Mouse (Mus musculus) kidney, adult 18-20 months (tissue): ENCODE data around the gene Pprc1.

Experiments
- DNase-seq: peaks from one replicate; pipeline ENCODE4 v3.0.0; 2021

The Pprc1 gene

DNA sequence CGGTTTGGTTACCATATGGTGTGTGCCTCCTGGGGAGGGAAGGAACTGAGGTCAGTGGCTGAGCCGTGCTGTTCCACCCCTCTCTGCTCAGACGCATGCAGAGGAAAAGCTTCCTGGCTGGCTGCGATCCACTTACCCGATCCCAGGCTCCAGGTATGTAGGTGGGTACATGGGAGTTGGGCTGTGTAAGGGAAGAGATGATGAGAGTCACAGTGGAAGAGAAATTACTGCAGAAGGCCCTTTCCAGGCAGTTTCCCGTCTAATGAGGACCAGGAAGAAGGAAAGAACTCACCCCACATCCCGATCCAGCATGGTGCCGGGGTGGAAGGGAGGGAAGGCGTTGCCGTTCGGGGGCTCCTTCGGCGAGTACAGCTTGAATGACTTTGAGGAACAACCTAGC lies 8.7 kb upstream of the Pprc1 start:
- DNase-seq = no peak

GRCm38 (mm10) chr19:46036477-46037242 lies 8.0 kb upstream of the Pprc1 start:
- DNase-seq = no peak

- no peak for DNase-seq
Measured at GRCm38 (mm10) chr19:46037243-46037924, 7.3 kb upstream of the Pprc1 start.

DNA sequence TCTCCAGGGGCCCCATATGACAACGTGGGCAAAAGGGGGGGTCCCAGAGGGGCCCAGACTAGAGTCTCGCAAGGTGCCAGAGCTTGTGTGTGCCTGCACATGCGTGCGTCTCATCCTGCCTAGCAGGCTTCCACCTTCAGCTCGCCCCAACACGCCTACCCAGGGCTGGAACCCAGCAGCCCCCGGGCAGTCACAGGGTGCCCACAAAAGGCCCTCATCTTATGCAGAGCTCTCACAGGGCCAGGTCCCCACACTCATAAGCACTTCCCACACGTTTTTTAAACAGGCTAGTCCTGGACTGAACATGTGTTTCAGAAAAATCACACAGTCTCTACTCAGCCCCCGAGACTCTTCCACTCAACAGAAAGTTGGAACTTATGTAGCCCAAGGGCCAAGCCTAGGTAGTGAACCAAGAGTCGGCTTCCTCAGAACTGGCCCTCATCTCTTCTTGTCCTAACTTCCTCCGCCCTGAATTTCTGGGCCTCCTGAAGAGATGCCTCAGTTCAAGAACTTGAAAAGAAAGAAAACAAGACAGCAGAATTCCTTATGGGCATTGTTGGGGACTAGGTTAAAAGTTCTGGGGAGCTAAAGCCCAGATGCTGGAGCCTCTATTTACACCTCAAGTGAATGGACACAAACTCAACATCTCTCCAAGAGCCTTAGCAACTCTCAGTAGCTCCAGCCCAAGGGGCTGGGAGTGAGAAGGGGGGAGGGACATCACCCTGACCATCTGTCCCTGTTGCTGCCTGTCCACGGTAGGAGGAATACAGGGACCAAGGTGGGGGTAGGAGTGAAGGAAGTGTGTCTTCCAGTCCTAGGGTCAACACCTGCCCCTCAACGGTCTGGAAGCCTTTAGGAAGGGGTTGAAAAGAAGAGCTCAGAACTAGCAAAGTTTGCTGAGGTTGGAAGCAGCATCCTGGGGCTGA lies 6.5 kb upstream of the Pprc1 start:
- DNase-seq = no peak

GRCm38 (mm10) chr19:46038851-46039260 lies 5.8 kb upstream of the Pprc1 start:
- no peak for DNase-seq

GRCm38 (mm10) chr19:46039478-46039877 lies 5.2 kb upstream of the Pprc1 start:
- DNase-seq = peak; percentile 90

GRCm38 (mm10) chr19:46040149-46040902 lies 4.4 kb upstream of the Pprc1 start:
- DNase-seq = no peak

DNA sequence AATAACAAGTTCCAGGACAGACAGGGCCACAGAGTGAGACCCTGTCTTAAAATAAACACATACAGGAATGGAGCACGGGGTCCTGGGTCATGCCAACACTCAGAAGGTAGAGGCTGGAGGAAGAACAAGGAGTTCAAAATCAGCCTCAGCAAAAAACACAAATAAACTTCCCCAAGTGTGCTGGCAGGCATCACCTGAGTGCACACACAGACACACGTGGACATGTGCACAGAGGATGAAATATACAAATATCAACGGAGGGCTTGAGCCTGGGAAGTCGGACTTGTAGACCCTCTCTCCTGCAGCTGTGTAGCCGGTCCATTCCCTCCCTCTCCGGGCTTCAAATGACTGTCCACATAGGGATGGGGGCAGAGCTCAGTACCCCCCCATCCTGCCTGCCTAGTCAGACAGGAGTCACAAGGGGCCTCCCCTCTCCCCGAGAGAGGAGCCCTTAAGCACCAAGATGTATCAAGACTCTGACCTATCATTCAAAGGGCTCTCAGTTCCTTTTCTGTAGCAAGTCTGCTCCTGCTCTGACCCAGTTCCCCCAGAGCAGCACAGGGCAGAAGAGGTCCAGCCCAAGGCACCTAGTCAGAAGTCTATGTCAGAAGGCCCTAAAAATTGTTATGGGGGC lies 3.3 kb upstream of the Pprc1 start:
- DNase-seq = no peak

DNA sequence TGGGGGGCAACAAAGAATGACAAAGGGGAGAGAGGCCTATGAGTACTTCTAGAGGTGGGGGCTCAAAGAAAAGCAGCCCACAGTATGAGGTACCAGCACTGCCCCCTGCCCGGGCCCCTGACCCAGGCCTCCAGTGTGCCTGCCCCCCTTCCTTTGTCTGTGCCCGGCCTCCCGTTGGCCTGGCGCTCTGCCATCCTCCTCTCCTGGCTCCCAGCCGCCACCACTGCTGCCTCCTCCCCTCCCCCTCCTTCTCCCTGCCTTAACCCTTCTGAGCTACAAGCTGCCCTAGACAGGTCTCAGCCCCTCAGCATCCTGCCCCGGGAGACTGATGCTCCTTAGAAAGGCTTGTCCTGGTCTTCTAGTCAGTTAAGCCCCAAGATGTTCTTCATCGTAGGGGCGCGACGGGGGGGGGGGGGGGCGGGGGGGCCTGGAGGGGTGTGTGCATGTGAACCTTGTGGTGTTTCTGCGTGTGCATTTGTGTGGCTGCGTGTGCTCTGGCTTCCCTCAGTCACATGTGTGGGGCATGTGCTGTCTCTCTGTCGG lies 2.7 kb upstream of the Pprc1 start:
- peak; percentile 90 for DNase-seq

GRCm38 (mm10) chr19:46042476-46043011 lies 2.1 kb upstream of the Pprc1 start:
- no peak for DNase-seq

DNA sequence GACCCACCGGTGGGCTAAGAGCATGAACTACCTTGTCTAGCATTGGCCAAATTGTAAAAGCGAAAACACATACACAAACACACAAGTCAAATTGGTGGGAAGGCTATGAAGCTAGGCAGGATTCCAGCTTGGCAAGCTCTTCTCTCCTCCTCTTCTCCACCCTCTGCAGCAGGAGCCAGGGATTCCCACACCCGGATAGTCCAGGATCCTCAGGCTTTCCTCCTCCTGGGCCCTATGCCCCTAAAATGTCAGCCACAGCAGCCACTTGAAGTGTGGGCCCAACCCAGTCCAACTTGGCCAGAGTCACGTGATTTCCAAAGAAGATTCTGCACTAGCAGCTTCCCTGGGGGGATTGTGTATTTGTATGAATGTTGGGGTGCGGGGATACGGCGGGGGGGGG lies 1.3 kb upstream of the Pprc1 start:
- DNase-seq = no peak

GRCm38 (mm10) chr19:46044993-46045695 lies 458 bp downstream of the Pprc1 start, which contains the start of gene Ldb1:
TSS of gene Ldb1 (minus strand) at chr19:46045214.
- peak; percentile 90 for DNase-seq

DNA sequence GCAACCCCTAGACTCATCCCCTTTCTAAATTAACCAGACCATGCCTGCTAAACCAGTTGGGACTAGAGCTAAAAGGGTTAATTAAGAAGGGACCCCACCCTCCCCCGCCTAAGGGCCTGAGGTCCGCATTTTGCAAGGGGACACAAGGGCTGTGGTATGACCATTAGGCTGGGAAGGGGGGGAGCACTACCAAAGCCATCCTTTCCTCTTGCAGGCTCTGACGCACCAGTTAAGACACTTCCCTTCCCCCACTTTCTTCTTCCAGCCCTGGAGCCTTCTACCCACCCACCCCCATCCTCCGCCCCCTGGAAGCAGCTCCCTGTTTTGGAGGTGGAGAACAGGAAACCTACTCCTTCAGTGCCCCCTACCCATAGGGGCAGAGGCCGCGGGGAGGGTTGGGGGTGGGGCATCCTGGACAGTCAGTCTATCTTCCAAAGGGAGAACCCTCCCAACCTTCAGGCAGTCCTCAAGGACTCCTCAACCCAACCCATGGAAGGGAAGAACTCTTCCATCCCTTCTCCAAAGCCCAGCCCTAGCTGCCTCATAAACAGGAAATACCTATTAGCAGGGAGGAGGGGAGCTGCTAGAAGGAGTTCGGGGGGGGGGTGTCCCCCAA lies 1.1 kb downstream of the Pprc1 start:
- DNase-seq = no peak

DNA sequence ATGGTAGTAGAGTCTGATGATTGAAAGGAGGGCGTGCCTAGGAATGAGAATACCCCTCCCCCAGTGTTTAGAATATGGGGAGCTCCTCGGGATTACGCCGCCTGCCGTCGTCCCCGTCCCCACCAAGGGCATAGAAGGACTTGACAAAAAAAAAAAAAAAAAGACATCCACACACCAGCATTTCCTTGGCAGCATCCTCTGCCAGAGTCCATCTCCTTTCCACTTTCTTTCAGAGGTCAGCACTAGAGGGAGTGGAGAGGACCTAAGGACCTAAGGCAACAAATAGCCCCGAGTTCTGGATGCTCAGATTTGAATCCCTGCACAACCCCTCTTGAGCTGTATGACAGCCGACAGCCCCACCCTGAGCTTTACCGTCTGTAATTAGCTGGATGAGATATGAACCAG lies 1.9 kb downstream of the Pprc1 start:
- DNase-seq = no peak

DNA sequence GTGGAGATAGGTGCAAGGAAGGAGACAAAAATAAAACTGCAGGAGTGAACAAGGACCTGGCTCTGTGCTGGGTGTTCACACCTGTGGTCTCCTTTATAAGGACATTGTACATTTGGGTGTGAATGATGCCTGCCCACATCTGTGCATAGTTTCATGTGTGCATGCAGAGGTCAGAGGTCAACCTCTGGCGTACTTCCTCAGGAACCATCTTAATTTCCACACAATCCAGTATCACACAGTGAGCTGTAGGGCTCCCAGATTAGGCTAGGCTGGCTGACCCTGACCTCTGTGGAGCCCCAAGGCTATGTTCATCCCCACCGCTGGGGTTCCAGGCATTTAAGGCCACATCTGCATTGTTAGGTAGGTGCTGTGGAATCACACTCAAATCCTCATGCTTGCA lies 2.7 kb downstream of the Pprc1 start:
- no peak for DNase-seq

DNA sequence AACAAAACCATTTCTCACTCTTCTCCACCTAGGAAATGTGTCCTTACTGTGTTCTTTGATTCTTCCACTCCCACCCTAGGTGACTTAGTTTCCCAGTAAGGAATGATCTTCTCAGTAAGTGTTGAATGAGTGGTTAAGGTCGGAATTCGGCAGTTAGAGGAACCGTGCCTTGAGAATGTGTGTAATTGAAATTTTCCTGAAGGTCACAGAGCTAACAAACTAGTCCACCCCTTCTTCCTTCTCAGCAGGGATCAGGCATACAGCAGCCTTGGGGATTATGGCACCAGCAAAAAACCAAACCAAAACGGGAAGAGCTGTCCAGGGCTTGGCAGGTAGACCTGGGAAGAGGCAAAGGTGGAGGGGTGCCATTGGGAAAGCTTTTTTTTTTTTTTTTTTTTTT lies 4.4 kb downstream of the Pprc1 start:
- DNase-seq = no peak

GRCm38 (mm10) chr19:46050462-46050861 lies 5.8 kb downstream of the Pprc1 start:
- no peak for DNase-seq

- DNase-seq = no peak
Measured at GRCm38 (mm10) chr19:46055752-46056387, 11.2 kb downstream of the Pprc1 start.

DNA sequence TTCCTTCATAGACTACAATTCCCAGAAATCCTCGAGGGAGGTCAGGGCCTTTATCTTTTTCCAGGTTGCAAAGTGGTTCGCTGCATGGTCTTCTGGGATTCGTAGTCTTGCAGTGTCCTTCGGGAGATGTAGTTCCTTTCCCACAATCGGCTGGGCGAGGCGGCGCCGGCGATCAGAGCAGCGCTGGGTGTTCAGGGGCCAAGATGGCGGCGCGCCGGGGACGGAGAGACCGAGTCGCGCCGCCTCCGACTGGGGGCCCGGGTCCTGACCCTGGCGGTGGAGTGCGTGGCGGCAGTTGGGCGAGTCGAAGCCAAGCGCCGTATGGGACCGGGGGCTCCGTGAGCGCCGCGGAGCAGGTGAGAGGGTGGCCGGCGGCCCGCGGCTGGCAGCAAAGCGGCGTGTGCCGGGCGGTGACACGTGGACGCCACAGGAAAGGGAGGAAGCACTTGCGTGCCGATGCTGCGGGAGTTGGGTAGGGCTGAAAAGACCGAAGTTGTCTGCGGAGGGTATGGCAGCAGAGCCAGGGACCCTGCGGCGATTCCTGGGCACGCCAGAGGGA lies 11.8 kb downstream of the Pprc1 start:
- DNase-seq = peak; percentile 92
